Mouse (Mus musculus) hindbrain, embryonic 14.5 days (tissue): Measurements from ENCODE around the gene Cdk7. TPM values are rescaled to one million over a fixed set of nuclear protein-coding genes. Genes with fewer than 3 reads are reported as not detected.

ENCODE experiments used
- ATAC-seq: fragments of 200-750 bp; cut with Nextera tagmentation; 2 replicates; pipeline ENCODE4 v1.8.0; 2017; ENCODE audit warnings: moderate number of reproducible peaks, mild to moderate bottlenecking, moderate TSS enrichment, moderate library complexity; ENCODE audit not compliant: low FRiP score
- DNase-seq: peaks from one replicate; pipeline ENCODE4 v3.0.0-alpha.2; 2015; ENCODE audit warnings: low spot score
- H3K27ac ChIP-seq: fragments of 300-500 bp; sonication (generic); 2 replicates; pipeline ENCODE4 v1.5.1; 2014; ENCODE audit warnings: mild to moderate bottlenecking, moderate library complexity
- H3K27me3 ChIP-seq: fragments of 300-500 bp; sonication (generic); 2 replicates; pipeline ENCODE4 v1.6.1; 2014; ENCODE audit warnings: mild to moderate bottlenecking, low read length, mixed read lengths; ENCODE audit not compliant: control insufficient read depth, insufficient read depth
- H3K36me3 ChIP-seq: fragments of 300-500 bp; sonication (generic); replicated peaks from 2 replicates; pipeline ENCODE4 v1.6.1; 2014; ENCODE audit not compliant: control insufficient read depth, insufficient read depth
- H3K4me1 ChIP-seq: fragments of 300-500 bp; sonication (generic); replicated peaks from 2 replicates; pipeline ENCODE4 v1.6.1; 2014; ENCODE audit warnings: antibody characterized with exemption, low read length, mixed read lengths; ENCODE audit not compliant: control insufficient read depth, insufficient read depth
- H3K4me2 ChIP-seq: fragments of 300-500 bp; sonication (generic); replicated peaks from 2 replicates; pipeline ENCODE4 v1.6.1; 2014; ENCODE audit warnings: mild to moderate bottlenecking, moderate library complexity
- H3K4me3 ChIP-seq: fragments of 300-500 bp; sonication (generic); replicated peaks from 2 replicates; pipeline ENCODE4 v1.5.1; 2014; ENCODE audit warnings: mild to moderate bottlenecking, low read length
- H3K9ac ChIP-seq: fragments of 300-500 bp; sonication (generic); 2 replicates; pipeline ENCODE4 v1.6.1; 2014
- H3K9me3 ChIP-seq: fragments of 300-500 bp; sonication (generic); 2 replicates; pipeline ENCODE4 v1.6.1; 2016; ENCODE audit warnings: low read length; ENCODE audit not compliant: control insufficient read depth
- WGBS: fragments of 180-500 bp; shearing (Covaris S2); extraction: QIAGEN DNeasy Blood & Tissue Kit; methylation state at CpG from one replicate; pipeline ENCODE4 v1.1.7; 2014; 5-methylcytosine and 5-hydroxymethylcytosine counted together
- polyA plus RNA-seq: library from polyadenylated mRNA; unstranded; fragments of >200 nt; fragmentation: Nextera tagmentation; extraction: Ambion mirVana; gene quantifications from 2 replicates; pipeline ENCODE4 v1.2.1, GENCODE M21; 2014

Cdk7 gene
- polyA plus RNA-seq, 1 experiment from 2014 or later: 42.3 TPM

DNA sequence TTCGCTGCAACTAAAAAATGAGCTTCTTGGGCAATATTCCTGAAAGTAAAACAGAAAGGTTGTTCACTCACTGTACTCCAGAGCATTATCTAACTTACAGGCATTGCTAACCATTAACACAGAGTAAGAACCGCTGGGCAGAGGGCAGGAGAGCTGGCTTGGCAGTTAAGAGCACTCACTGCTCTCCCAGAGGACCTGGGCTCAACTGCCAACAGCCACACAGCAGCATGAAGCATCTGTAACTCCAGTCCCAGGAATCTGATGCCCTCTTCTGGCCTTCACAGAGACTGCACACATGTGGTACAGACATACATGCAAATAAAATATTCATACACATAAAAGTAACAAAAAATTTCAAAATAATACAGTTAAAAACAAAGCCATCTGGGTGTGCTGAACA is 27.3 kb downstream of the Cdk7 start:
- DNase-seq (no peak), ATAC-seq (no peak)
- H3K9me3 ChIP-seq: no peaks in the 10 kb centered on the region
- H3K27me3 ChIP-seq: no peaks in the 10 kb centered on the region
- no peak overlapping the region for H3K4me3 ChIP-seq
- WGBS: 90% methylated on average over 2 of the region's 2 CpGs
- H3K27ac ChIP-seq: no peak overlapping the region
- H3K4me2 ChIP-seq: no peak overlapping the region
- H3K36me3 ChIP-seq: peaks cover 91% of the 10 kb centered on the region
- H3K4me1 ChIP-seq: no peaks in the 10 kb centered on the region
- no peak overlapping the region for H3K9ac ChIP-seq

DNA sequence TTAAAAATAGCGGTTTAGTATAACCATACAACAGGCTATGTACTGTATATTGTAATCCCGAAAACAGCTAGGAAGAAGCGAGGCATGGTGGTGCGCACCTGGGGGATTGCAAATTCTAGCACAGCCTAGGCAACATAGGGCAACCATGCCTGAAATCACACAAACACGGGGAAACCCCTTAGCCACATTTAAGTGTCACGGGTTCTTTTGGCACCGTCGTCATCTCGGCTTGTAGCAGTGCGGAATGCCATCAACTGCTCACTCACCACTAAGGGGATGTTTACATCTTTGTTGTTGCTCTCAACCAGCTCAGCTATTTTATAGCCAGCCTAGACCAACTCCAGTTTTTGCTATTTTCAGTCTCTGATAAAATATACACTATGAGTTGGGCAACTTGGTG is 31.9 kb downstream of the Cdk7 start:
- Histone ChIP-seq H3K9me3 (no peaks in the 10 kb centered on the region), H3K27ac (no peak overlapping the region), H3K4me2 (no peak overlapping the region), H3K9ac (no peak overlapping the region), H3K4me3 (no peak overlapping the region), H3K4me1 (no peaks in the 10 kb centered on the region), H3K27me3 (no peaks in the 10 kb centered on the region), H3K36me3 (peaks cover 77% of the 10 kb centered on the region)
- DNase-seq: no peak
- WGBS: 98% methylated on average over 10 of the region's 10 CpGs
- ATAC-seq: no peak

DNA sequence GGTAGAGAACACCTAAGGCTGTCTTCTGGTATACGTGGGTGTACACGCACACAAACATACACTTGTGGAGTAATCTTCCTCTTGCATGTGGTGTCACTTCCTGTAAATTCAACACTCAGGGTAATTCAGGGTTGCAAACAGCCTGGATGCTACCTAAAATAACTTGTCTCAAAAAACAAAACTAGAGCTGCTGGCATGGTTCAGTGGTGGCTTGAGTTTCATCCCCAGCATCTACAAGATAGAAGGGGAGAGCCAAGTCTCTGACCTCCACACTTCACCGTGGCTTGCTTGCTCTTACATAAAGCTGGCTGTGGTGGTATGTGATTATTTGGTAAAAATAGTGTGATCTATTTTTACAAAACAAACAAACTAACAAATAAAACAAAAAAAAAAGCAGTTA is 33.2 kb downstream of the Cdk7 start:
- Histone ChIP-seq H3K9me3 (no peaks in the 10 kb centered on the region), H3K27ac (no peak overlapping the region), H3K27me3 (no peaks in the 10 kb centered on the region), H3K36me3 (peaks cover 65% of the 10 kb centered on the region), H3K4me2 (no peak overlapping the region), H3K4me1 (no peaks in the 10 kb centered on the region), H3K9ac (no peak overlapping the region), H3K4me3 (no peak overlapping the region)
- DNase-seq (no peak), ATAC-seq (no peak)
- 88% methylated on average over 3 of the region's 3 CpGs for WGBS

DNA sequence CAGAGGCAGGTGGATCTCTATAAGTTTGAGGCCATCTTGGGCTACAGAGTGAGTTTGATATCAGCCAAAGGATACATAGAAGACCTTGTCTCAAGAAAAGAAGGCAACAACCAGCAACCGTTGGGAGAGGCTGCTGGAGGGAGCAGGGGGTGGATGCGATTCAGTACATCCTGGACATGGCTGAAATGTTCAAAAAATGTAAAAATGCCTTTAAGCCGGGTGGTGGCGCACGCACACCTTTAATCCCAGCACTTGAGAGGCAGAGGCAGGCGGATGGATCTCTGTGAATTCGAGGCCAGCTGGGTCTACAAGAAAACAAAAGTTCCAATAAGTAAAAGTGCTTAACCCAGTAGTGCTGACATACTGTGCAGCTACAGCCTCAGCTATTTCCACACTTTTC is 43.2 kb downstream of the Cdk7 start:
- Histone ChIP-seq H3K27ac (no peak overlapping the region), H3K27me3 (no peaks in the 10 kb centered on the region), H3K9me3 (no peaks in the 10 kb centered on the region), H3K4me3 (no peak overlapping the region), H3K9ac (no peak overlapping the region), H3K4me1 (no peaks in the 10 kb centered on the region), H3K36me3 (no peaks in the 10 kb centered on the region), H3K4me2 (no peak overlapping the region)
- DNase-seq (no peak), ATAC-seq (no peak)
- WGBS: 65% methylated on average over 7 of the region's 7 CpGs

DNA sequence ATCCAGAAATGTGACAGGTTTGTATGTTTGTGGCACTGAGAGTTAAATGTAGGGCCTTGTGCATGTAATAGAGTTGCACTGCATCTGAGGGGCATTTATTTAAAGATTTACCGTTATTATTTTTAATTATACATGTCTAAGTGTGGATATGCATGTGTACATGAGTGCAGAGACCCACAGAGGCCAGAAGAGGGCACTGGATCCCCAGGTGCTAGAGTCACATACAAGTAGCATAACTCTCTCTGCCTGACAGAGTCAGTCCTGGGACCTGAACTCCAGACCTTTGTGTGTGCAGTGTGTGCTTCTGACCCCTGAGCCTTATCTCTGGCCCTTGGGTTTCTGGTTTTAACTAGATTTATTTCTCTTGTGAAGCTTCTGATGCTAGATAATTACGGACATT is 46.4 kb downstream of the Cdk7 start:
- Histone ChIP-seq H3K9me3 (no peaks in the 10 kb centered on the region), H3K27me3 (no peaks in the 10 kb centered on the region), H3K27ac (no peak overlapping the region), H3K9ac (no peak overlapping the region), H3K4me1 (no peaks in the 10 kb centered on the region), H3K36me3 (no peaks in the 10 kb centered on the region), H3K4me2 (no peak overlapping the region), H3K4me3 (no peak overlapping the region)
- DNase-seq (no peak), ATAC-seq (no peak)
- WGBS: 72% methylated on average over 2 of the region's 2 CpGs

DNA sequence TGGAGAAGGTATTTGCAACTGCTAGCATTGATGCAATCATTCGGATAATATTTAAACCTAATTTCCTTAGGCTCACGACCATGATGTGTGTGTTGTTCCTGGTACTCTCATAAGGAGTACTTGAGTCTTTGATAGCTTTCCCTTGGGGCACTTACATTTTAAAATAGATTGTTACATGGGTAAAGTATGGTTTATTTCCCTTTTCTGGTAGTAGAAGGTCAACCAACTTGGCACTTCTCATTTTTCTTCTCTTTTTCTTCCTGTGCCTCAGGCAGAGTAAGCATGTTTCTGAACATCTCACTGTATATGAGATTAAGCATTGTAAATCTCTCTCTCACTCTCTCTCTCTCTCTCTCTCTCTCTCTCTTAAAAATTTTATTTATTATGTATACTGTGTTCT is 47.9 kb downstream of the Cdk7 start:
- Histone ChIP-seq H3K4me3 (no peak overlapping the region), H3K9ac (no peak overlapping the region), H3K27ac (no peak overlapping the region), H3K4me1 (no peaks in the 10 kb centered on the region), H3K9me3 (no peaks in the 10 kb centered on the region), H3K4me2 (no peak overlapping the region), H3K27me3 (no peaks in the 10 kb centered on the region), H3K36me3 (no peaks in the 10 kb centered on the region)
- WGBS: 82% methylated on average over 2 of the region's 2 CpGs
- DNase-seq (no peak), ATAC-seq (no peak)

DNA sequence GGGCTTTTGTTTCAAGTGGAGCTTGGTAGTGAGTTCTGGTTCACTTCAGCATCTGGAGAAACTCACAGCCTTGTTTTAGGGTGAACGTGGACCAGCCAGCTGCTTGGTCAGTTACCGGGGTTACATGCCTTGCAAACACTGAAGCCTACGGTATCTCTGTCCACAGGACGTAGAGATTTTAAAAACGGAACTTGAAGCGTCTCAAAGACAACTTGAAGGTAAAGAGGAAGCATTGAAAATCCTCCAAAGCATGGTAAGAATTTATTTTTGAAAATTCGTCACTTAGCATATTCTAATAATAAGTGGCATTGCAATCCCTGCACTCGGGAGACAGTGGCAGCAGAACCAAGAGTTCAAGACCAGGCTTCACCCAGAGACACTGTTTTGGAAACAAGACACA is 49.1 kb downstream of the Cdk7 start:
- WGBS: 90% methylated on average over 8 of the region's 8 CpGs
- no peak for ATAC-seq
- no peak overlapping the region for H3K27ac ChIP-seq
- no peaks in the 10 kb centered on the region for H3K36me3 ChIP-seq
- no peak overlapping the region for H3K4me3 ChIP-seq
- DNase-seq: no peak
- no peaks in the 10 kb centered on the region for H3K27me3 ChIP-seq
- no peaks in the 10 kb centered on the region for H3K9me3 ChIP-seq
- no peaks in the 10 kb centered on the region for H3K4me1 ChIP-seq
- no peak overlapping the region for H3K9ac ChIP-seq
- H3K4me2 ChIP-seq: no peak overlapping the region

DNA sequence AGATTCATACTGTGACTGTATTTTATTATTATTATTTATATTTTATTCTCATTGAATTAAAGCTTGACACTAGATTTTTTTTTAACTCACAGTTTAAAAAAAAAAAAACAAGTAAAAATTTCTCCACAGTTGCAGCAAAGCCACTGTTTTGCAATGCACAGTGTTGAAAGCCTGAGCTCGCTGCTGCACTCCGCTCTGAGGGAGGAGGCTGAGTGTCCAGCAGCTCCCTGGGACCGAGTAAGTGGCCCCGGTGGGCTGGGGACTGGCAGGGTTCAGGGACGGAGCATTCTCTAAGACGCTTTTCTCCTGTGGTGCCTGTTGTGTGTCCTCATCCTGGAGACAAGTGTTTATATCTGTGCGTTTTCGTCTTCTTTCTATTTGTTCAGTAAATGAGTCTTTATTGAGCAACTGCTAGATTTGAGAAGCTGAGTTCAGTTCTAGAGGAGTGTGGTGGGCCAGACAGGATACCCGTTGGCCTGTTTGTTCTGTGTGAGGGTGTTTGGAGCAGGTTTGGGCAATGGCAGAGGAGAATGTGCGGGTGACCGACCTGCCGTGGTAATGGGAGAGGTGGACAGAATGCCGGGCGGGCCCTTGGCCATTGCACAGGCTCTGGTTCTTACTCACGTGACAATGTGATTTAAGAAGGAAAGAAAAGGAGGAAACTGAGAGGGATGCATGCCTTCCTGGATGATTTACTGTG is 54.7 kb downstream of the Cdk7 start:
- DNase-seq (no peak), ATAC-seq (no peak)
- Histone ChIP-seq H3K27ac (no peak overlapping the region), H3K27me3 (no peaks in the 10 kb centered on the region), H3K9ac (no peak overlapping the region), H3K9me3 (no peaks in the 10 kb centered on the region; the same call in 1 of the 2 replicates), H3K4me1 (no peaks in the 10 kb centered on the region), H3K36me3 (no peaks in the 10 kb centered on the region), H3K4me2 (no peak overlapping the region), H3K4me3 (no peak overlapping the region)
- WGBS: 89% methylated on average over 15 of the region's 15 CpGs

DNA sequence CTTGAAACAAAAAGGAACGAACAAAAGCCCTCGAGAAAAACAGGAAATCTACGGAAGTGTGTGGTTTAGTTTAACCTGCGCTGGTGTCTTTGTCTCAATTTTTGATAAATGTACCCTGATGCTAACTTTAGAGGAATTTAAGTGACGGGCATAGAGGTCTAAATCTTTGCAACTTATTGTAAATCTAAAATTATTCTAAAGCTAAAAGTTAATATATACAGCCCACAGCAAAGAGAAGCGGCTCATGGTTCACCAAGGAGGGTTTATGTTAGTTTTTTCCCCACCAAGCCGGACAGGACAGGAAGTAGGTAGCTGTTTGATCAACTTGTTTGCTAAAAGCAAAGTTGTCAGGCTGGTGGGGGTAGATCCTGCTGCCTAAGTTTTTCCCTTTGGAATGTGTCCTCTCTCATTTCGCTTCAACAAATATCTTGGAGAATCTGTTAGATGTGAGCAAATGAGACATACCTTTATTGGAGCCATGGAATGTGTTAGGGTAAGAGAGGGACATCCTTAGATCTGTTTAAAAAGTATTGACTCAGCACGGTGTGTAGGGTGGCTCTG is 60.5 kb downstream of the Cdk7 start:
- Histone ChIP-seq H3K9me3 (no peaks in the 10 kb centered on the region; the same call in 1 of the 2 replicates), H3K4me1 (no peaks in the 10 kb centered on the region; the same call in 1 of the 2 replicates), H3K4me3 (peak overlapping the region; percentile 37; the same call in 1 of the 2 replicates), H3K4me2 (peak overlapping the region; percentile 71), H3K9ac (peak overlapping the region; percentile 51; the same call in 1 of the 2 replicates), H3K27me3 (no peaks in the 10 kb centered on the region; the same call in 1 of the 2 replicates), H3K27ac (no peak overlapping the region), H3K36me3 (peaks cover 15% of the 10 kb centered on the region)
- 67% methylated on average over 9 of the region's 9 CpGs for WGBS
- DNase-seq (no peak), ATAC-seq (no peak)
